Mouse (Mus musculus) layer of hippocampus, adult 9-11 months (tissue): ENCODE data around the gene Tmem39b.

Experiments
- DNase-seq: peaks from one replicate; pipeline ENCODE4 v3.0.0; 2022

The Tmem39b gene

DNA sequence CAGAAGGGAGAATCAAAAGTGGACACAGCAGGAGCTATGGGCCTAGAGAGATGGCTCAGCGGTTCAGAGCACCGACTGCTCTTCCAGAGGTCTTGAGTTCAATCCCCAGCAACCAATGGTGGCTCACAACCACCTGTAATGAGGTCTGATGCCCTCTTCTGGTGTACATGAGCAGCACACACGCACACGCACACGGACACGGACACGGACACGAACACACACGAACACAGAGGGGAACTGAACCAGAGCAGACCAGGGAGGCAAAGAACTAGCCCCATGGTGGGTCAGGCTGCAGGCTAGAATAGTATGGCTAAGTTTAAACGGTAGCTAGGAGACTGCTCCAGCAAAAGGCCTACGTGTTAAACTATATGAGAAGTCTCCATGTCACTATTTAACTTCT is 14.8 kb downstream of the Tmem39b start:
- no peak for DNase-seq

DNA sequence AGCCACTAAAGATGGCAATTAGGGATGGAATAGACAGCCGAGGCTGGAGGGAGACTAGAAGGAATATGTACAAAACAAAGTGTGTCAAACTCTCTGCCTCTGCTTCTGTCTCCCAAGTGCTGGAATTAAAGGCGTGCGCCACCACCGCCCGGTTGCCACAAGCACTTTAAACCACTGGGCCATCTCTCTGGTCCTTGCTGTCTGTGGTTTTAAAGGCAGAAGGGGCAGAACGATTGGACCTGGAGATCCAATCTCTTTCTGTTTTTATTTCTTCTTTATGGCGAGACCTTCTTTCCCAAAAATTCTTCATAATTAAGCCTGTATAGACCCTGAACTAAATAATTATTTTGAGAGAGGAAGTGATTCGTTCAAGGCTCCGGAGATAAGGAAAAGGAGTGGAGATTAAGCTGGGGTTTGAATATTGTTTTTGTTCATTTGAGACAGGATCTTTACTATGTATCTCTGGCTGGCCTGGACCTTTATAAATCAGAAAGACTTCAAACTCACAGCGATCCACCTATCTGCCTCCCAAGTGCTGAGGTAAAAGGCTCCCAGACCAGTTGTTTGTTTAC is 23.7 kb downstream of the Tmem39b start:
- no peak for DNase-seq

DNA sequence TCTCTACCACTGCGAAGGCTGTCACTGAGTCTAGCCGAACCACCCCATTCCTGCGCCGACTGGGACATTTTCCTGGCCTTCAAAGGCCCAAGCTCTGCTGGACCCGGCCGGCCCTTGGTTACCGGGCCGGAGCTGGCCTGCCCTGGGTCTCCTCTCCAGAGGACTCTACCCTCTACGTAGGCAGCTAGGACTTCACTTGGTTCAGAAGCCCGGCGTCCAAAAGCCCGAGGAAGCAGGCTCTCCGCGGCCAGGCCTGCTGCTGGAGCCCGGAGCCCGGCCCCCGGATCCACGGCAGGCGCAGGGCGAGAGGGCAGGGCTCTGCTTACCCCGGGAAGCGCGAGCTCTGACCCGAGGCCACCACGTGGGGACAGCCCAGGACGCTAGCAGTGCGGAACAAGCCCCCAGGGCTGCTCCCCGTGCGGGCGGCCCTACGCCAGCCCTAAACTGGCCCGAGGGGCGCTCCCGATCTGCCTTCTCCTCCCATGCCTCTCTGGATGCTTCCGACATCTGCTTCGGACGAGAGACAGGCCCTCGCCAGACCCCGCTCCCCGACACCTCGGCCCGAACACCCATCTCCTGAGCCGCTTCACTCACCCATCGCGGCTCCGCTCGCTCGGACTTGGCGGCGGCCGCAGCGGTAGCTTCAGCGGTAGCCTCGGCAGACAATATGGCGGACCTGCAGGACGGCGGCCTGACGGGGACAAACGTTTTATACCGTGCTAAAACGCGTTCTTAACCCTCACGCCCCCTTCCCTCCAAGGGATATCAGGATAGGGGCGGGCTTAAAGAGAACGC is 24.4 kb downstream of the Tmem39b start, which contains the start of gene Kpna6:
Gene Kpna6 (minus strand): TSS at position 685 of the 795 bp plus-strand sequence.
- peak; percentile 81 for DNase-seq

DNA sequence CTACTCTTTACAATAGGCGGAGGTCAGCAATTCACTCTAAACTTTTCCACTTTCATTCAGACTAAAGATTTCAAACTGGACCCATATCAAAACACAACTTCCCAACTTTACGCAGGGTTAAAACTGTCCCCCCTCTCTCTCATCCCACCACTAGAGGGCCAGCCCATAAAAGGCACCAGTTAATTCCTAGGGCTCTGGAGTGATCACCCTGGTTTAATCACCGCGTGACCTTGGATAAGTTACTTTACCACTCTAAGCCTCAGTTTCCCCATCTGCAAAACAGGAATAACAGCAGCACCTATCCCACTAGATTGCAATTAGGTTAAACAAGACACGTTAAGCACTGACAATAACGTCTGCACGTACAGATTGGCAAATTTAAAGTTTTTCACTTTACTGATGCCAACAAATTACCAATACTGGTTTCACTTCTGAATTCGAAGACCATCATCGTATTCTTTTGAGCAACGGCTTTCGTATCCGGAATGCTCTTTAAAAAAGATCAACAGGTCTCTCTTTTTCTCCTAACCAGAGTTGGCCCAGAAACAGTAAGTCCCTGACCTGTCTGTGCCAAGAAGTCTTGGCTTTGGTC is 25.1 kb downstream of the Tmem39b start:
- peak; percentile 27 for DNase-seq

DNA sequence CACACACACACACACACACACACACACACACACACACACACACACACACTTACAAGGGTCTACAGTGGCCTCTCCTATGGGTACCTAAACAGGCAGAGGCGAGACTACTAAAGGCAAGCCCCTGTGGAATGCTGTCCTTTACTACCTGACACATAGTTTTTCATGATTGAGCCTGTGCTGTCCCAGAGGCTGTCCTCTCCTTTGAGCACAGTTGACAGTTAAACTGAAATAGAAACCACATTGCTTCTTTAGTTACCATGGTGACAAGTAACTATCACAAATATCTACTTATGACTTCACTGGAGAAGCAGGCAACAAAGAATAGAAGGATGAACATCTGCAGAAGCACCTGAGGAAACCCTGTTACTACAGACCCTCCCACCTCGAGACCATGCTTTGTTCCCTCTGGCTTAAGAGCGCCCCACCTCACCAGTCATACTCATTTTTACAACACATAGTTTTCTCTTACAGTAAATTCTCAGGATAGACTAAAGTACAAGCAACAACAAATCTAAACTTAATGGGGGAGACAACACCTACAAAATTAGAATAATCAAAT is 34.3 kb downstream of the Tmem39b start:
- no peak for DNase-seq

DNA sequence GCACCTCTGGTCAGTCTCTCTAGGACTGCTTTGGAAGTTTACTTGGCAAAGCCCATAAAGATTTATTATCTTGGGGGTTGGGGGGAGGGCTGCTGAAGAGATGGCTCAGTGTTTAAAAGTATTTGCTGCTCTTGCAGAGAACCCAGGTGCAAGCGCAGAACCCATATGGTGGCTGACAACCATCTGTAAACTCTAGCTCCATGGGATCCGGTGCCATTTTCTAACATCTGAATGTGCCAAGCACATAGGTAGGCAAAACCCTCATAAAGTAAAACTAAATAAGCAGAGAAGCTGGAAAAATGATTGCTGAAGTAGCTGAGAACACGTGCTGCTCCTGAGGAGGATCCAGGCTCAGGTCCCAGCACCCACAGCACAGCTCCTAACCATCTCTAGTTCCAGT is 35.1 kb downstream of the Tmem39b start:
- DNase-seq = peak; percentile 52

DNA sequence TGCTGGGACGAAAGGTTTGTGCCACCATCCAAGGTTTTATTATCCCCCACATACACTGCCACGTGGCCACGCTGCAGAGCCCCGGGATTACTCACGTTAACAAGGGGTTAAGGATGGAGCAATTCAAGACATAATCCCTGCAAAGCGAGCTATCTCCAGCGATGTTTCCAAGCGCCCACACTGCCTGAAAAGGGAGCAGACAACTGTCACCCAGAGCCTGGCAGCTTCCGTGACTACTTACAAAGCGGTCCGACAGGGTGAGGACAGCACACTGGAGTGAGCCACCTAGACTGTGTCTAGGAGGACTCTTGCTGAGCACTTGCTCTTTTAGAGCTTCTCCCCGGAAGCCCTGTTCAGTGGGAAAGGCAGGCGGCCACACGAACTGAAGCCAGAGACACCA is 41.9 kb downstream of the Tmem39b start:
- DNase-seq = no peak

DNA sequence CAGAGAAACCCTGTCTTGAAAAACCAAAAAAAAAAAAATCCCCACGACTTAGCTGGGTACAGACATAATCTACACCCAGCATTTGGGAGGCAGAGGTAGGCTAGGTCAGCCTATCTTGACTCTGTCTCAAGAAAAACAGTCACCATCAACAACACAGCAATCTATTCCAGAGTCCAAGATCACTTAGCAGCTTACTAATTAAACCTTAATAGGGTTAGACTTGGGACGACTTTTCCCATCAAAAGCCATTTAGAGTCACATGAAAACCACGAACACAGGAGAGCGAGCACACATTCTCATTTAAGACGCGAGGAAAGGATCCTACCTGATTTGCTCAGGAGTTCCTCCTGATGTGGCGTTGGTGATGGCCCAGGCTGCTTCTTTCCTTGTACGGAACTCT is 46.3 kb downstream of the Tmem39b start:
- no peak for DNase-seq

DNA sequence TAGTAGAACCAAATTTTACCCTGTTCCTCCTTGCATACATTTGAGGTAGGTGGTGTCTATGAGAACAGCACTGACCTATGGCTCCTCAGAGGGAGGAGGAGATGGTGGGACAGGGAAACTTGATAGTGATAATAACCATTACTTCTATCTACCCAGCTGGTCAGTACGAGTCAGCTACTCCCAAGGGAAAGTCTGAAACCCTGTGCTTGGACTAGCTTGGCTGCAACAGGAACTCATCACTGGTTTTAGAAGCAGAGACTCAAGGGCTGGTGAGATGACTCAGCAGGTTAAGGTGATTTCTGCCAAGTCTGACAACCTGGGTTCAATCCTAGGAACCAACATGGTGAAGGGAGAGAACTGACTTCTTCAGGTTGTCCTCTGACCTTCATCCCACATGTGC is 48.0 kb downstream of the Tmem39b start:
- DNase-seq = no peak

DNA sequence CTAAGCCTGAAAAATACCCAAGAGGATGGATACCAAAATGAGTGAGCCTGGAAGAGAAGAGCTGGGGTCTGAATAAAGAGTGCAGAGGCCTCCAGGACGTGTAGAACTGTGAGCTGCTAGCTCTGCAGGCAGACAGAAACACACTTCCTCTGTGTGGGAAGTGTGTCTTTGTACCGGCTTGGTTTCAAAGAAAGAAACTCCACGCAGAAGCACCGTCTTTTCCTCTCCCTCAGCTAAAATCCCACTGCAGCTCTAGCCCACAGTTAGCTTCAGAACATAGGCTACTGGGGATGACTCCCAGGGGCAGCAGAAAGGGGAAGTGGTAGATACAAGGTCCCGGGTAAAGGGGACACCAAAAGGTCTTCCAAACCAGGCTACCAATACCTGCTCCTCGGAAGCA is 51.4 kb downstream of the Tmem39b start:
- no peak for DNase-seq

DNA sequence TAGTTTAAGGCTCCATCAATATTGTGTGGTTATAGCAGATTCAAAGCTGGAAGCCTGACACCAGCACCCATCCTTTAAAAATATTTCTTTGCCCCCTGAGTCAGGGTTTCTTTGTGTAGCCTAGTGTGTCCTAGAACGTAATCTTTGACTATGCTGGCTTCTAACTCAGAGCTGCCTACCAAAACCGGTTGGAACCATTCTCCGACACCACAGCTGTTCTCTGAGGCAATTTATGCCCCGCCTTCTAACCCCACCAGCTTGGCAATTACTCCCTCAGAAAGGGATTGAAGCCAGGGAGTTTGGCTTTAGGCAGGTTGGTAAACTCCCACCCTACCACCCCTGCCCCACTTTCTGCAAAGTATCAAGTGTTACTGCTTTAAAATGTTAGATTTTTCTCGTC is 54.9 kb downstream of the Tmem39b start:
- no peak for DNase-seq

DNA sequence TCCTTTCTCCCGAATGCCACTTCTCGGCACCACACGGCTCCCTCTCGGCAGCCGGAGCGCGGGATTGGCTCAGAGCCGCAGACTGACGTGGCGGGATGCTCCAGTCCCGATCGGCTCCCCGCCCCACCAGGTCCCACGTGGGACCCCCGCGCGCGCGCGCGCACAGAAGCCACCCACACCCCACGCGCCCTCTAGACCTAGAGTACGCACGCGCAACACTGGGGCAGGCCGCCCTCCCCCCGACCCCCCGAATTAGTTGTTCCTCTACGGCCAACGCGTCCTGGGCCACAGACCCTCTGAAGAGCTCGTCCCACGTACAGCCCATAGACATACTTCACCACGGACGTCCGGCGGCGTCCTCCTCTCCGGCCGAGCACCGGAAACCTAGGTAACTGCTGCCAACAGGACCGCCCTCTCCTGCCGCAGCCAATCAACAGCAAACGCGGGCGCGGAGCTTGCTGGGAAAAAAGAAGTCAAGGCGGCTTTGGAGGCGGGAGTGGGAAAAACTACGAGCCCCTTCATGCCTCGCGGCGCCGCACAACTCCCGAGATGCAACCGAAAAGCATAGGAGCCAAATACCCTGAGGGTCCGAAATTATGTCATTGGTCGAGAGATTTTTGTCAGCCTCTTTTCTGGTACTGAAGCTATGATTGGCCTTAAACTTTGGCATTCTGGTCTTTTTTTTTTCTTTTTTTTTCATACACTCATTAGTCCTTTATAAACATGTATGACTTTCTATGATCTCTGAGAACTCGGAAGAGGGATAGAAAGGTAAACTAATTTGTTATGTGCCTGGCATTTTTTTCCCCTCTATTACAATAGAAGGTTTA is 55.8 kb downstream of the Tmem39b start, which contains the start of gene Txlna:
Gene Txlna (minus strand): TSS at position 428 of the 830 bp plus-strand sequence.
- peak; percentile 98 for DNase-seq

DNA sequence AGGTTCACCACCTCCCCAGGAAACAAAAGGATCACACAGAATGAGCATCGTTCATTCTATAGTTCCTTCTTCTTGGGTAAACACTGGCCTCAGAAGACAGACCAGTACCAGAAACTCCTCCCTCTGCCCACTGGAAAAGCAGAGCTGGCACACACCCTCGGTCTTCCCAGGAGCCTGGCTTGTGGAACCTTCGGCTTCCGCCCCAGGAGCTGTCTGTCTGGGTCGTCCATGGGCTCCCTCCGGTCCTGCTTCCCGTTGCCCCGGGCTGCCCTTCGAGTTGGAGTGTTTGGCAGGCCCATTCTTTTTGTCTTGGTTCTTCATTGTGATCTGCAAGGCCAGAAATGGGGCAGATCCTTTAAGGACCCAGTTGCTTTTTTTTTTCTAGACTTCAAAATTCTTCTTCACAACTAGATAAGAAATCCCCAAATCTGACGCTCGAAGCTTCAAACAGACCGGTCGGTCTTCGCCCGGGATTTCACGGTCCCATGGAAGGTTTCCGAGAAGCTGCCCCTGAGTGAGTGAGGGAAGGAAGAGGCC is 56.5 kb downstream of the Tmem39b start:
- no peak for DNase-seq

DNA sequence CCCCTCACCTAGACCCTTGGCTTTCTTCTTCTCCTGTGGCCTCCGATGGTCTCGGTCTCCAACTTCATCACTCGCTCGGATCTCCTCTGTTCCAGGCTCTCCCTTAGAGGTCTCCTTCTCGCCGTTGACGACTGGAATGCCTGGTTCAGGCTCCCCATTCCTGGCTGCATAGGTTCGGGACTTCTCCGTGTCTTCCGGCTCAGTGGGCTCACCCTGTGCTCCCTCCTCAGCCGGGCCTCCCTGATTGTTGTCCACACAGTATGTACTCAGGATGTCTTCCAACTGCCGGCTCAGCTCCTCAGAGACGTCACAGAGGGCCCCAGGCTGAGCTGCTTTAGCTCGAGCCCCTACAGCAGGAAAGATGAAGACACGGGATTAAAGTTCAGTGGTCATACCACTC is 57.4 kb downstream of the Tmem39b start:
- DNase-seq = no peak

DNA sequence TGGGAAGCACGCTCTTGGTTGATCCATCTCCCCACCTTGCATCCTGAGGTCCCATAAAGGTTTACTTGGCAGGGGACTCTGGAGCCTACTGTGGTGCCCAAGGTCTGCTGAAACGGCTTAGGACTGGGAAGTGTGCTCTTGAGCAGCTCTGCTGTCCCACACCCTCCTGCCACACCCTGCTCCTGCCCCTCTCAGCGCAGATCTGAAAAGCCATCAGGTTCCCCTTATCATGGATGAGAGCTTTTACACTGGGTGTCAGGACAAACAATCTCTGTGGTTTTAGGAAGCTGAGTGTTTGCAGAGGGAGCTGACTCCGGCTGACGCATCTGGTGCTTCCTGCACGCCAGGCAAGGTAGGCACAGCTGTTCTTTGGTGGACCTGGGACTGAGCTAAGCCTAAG is 62.8 kb downstream of the Tmem39b start:
- no peak for DNase-seq

DNA sequence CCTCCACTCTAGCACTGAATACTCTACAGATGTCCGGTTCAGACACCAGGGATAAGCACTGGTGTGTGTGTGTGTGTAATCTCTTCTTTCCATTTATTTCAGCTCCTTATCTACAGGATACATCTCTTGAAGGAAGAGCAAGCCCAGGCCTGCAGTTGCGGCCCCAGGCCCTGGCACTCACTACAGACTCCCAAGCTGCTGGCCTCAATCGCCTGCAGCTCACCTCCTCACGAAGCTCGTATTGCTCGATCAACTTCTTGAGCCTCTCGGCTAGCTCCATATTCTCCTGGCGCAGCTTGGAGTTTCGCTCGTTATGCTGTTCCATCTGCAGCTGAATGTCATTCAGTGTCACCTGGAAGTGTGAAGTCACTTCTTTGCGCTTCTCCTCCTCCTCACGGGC is 64.8 kb downstream of the Tmem39b start:
- DNase-seq = no peak

DNA sequence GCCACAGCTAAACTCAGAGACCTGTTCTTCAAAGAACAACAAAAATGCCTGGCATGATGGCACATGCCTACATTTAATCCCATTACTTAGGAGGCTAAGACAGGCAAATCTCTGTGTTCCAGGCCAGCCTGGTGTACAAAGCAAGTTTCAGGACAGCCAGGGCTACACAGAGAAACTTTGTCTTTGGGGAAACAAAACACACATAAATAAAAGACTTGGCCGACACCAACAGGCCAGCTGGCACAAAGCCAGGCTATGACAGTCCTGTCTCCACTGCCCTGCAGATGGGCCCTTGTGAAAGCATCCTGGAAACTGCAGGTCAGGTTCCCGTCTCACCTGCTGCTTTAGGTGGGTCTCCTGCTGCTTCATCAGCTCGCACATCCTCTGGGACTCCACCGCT is 65.7 kb downstream of the Tmem39b start:
- DNase-seq = peak; percentile 64
